Mouse (Mus musculus) telencephalon, adult 2 months (tissue): ENCODE data around the gene Sec63.

ENCODE experiments used
- DNase-seq: peaks from one replicate; pipeline ENCODE4 v3.0.0-alpha.2; 2011; ENCODE audit warnings: low read depth, low spot score

Sec63 gene

DNA sequence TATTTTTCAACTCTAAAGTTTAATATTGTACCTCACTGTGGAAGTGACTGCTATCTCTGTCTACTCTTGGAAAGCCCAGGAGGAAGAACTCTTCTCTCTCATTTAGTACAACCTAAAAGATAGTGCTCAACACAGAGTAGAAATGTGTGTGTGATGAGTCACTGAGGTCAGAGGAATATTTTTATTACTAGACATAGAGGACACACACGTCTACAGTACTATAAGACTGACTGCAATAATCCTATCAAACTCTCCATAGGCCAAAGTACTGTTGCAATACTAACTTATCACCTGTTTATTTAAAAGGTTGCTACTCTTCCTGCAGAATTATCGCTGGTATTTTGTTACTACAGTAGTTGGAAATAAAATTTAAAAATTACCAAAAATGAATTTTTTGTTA is 68.7 kb downstream of the Sec63 start:
- no peak for DNase-seq

DNA sequence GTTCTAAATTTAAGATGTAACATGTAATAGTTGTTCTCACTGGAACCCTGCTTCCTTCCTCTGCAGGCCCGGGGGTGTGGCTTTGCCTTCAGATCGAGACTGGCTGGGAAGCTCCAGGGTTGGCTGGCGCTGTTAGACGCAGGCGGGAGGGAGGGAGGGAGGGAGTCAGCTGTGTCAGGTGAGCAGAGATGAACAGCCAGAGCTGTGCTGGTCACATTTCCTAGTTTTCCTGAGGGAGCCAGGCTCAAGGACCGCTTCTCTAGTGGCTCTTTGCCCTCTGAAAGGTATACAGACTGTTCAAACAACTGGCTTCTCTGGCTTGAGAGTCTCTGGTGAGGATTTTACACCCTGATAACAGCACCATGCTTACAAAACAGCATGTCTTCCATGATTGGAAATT is 69.1 kb downstream of the Sec63 start:
- no peak for DNase-seq

DNA sequence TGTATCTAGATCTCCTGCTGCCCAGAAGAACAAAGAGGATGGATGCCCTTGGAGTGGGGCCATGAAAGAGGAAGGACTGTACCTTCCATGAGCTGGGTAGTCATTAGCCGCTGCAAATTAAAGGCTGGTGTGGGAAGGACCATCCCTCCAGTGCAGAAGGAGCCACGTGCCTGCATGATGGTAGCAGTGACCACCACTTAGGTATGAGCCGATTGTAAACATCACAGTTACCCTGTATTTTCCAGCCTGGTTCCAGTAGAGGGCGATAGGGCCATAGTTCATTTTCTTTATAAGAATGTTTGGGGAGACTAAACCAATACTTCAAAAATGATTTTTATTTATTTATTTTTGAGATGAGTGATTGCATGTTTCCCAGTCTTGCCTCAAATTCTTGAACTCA is 71.4 kb downstream of the Sec63 start:
- no peak for DNase-seq

- DNase-seq = no peak
Measured at GRCm38 (mm10) chr10:42833871-42834727, 72.8 kb downstream of the Sec63 start.

DNA sequence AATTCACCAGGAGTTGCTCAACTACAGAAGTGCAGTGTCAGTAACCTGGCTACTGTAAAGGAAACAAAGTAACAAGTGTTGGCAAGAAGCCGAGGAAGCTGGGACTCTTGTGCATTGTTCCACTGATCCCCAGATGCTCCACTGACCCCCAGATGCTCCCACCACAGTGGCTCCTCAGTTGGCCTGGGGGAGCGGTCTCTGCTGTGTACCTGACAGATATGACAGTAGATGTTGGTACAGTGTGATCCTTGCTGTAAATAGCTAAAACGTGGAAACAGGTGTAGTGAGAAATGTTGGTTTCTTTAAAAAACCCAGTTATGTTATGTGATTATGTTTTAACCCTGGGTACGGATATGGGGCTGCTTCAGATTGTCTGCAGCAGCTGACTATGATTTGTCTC is 76.8 kb downstream of the Sec63 start:
- DNase-seq = no peak

- no peak for DNase-seq
Measured at GRCm38 (mm10) chr10:42838736-42839135, 77.4 kb downstream of the Sec63 start.

DNA sequence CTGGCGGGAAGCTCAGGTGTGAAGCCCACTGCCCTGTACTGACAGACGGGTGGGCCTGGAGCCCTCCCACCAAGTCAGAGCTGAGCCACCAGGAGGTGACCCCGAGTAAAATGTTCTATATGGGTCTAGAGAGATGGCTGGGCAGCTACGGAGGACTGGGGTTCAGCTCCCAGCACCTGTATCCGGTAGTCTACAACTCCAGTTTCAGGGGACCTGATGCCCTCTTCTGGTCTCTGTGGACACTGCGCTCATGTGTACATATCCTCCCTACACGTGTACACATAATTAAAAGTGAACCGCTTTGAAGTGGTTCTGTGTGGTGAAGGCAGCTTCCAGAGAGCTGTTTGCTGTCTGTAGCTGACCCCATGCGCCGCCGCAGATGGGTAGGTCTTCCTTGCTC is 78.7 kb downstream of the Sec63 start:
- no peak for DNase-seq

GRCm38 (mm10) chr10:42841531-42842195 is 80.4 kb downstream of the Sec63 start:
- DNase-seq = no peak

GRCm38 (mm10) chr10:42842358-42842757 is 81.1 kb downstream of the Sec63 start:
- DNase-seq = no peak

DNA sequence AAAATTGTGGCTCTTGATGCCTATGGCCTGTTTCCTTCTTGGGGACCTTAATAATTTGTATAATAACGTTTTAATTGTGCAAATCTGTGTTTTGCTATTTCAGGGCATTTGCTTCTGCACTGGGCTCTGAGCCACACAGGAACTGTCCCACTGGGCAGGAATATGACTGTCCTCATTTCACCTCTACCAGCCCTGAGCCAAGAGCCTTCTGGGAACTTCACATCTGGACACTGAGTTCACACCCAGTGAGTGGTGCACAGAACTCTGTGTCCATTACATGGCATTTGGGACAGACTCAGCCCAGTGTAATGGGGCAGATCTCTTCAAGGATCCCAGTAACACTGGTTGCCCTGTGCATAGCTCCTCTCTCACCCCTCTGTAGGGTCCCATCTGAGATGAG is 82.1 kb downstream of the Sec63 start:
- no peak for DNase-seq

- no peak for DNase-seq
Measured at GRCm38 (mm10) chr10:42845480-42845879, 84.2 kb downstream of the Sec63 start.

GRCm38 (mm10) chr10:42848179-42849080 is 87.1 kb downstream of the Sec63 start:
- DNase-seq = no peak

DNA sequence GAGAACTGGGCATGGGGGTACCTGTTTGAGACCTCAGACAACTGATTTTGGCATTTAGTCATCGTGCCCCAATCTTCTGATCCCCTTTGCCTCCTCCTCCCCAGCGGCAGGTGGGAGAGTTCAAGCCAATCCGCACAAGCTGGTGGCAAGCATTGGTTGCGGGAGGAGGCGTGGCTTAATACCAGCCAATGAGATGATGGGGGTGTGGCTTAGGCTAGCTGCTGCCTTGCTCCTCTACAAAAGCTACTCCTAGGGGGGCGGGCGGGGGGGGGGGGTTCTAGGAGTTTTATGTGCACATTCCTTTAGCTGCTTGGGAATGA is 87.7 kb downstream of the Sec63 start:
- DNase-seq = no peak

GRCm38 (mm10) chr10:42854838-42855237 is 93.5 kb downstream of the Sec63 start:
- DNase-seq = no peak

DNA sequence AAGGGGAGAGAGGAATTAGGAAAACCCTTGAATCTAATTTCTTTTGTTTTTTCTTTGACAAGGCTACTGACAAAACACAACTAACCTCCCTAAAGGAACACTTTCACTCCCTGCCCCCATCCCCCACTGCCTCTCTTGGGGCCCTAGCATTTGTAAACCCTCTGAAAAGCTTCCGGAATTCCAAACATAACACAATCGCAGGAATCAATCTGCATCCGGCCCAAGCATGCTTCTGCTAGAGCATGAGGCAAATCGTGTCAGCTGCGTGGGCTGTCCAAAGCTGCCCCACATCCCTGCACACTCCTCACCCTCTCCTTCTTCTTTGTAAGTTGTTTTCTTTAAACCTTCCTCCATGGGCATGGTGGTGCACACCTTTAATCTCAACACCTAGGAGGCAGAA is 94.0 kb downstream of the Sec63 start:
- DNase-seq = no peak

DNA sequence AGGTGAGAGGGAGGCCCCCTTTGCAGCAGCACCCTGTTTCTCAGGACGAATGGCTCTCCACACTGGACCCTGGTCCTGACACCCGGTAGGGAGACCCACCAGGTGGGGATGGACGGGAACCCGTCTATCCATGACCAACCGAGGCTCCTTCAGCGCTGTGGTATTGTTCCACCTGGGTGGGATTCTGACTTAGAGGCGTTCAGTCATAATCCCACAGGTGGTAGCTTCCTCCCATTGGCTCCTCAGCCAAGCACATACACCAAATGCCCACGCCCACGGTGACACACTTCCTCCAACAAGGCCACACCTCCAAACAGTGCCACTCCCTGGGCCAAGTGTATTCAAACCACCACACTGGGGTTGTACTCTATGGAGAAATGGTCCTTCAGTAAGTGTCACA is 95.3 kb downstream of the Sec63 start:
- no peak for DNase-seq

DNA sequence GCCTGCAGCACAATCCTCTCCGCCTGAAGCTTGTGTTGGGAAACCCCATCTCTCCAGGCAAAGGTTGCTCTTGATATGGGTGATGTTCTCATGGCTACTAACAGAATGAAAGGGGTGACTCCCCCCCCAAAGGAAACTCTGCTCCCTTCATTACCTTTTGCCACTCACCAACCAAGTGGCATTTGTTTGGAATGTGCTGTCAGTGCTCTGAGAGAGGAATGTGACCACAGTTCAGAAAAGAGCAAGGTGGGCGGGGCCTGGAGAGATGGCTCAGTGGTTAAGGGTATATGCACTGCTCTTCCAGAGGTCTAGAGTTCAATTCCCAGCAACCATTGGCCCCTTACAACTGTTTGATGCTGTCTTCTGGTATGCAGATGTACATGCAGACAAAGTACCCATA is 95.7 kb downstream of the Sec63 start:
- DNase-seq = no peak

DNA sequence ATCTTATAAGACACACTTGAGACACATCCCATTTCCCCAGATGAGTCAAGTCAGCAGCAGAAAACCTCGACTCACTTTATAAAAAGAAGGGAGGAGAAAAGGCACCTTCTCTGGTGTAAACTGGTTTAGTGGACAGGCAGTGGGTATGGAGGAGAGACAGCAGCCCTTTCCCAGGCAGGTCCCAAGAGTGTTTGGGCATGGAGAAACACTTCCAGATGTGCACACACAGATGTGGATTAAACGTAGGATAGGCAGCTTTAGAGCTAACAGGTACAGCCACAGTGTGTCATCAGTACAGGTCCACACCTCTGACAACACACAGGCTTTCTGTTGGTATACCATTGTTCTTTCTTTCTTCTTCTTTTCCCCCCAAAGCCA is 98.5 kb downstream of the Sec63 start:
- DNase-seq = no peak

DNA sequence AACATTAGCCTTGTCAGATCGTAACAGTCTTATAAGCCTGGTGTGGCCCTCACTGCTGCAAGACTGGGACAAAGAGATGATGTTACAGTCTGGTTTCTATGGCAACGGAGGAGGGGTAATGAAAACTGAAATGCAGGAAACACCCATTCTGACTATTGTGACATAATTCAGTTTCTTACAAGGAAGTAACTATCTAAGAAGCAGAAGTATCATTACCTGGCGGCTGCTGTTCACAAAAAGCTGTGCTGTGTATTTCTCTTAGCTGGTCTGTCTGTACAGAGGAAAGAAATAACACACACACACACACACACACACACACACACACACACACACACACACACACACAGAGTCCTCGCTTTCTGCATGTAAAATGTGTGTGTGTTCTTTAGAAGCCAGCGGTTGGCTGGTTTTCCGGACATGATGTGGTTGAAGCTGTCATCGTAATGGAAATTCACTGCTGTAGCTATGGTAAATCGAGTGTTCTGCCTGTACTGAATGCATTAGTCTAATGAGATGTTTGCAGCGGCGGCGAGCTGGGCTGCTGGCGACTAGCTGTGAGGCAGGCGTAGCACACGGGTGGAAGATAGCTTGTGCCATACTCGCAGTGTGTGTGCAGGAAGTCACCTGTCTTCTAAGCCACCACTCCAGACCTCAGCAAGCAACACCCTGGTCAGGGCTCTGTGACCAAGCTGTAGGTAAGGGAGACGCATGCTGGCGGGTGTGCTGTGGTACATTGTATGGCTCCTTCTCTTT is 99.0 kb downstream of the Sec63 start, which contains the start of gene Scml4:
Gene Scml4, plus strand, starts transcription at position 212 of the 753 bp plus-strand sequence.
- peak; percentile 58 for DNase-seq

- DNase-seq = no peak
Measured at GRCm38 (mm10) chr10:42861446-42861845, 100.2 kb downstream of the Sec63 start.

DNA sequence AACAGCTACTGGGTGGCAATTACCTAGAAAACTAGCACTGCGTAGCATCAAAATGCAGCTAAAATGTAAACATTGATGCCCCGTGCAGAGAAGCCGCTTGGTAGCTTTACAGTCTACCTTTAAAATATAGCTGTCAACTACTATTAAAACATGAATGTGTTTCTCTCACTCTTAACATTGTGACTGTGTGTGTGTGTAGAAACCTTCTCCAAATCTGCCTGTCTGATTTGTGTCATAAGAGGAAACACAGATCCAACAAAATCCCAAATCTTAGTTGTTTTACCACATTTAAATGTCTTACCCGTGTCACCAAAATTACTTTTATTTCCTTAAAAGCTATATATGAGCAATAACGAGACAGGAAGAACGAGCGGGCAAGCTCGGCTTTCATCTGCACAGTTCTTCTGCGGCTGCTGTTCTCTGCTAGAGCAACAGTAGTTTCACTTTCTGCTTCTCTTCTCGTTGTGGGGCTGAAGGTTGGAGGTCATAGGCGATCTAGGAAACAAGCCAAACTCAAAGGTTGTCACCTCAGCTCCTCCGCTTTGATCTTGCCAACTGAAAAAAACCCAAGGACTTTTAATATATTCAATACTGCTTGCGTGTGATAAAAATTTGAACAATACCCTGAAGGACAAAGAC is 100.9 kb downstream of the Sec63 start:
- no peak for DNase-seq
